Mouse (Mus musculus) heart, embryonic 10.5 days (tissue): ENCODE results near the gene Acadvl. TPM values are rescaled to one million over a fixed set of nuclear protein-coding genes. Genes with fewer than 3 reads are reported as not detected.

Experiments
- DNase-seq: peaks from one replicate; pipeline ENCODE4 v3.0.0-alpha.2; 2017; ENCODE audit warnings: low spot score
- H3K27ac ChIP-seq: fragments of 300-500 bp; sonication (generic); 2 replicates; pipeline ENCODE4 v1.5.1; 2016; ENCODE audit warnings: mild to moderate bottlenecking
- H3K27me3 ChIP-seq: fragments of 300-500 bp; sonication (generic); 2 replicates; pipeline ENCODE4 v1.6.1; 2016; ENCODE audit warnings: mild to moderate bottlenecking; ENCODE audit not compliant: poor library complexity, insufficient read depth, severe bottlenecking
- H3K36me3 ChIP-seq: fragments of 300-500 bp; sonication (generic); 2 replicates; pipeline ENCODE4 v1.6.1; 2016; ENCODE audit warnings: mild to moderate bottlenecking, moderate library complexity
- H3K4me1 ChIP-seq: fragments of 300-500 bp; sonication (generic); 2 replicates; pipeline ENCODE4 v1.6.1; 2016; ENCODE audit warnings: mild to moderate bottlenecking
- H3K4me3 ChIP-seq: fragments of 300-500 bp; sonication (generic); 2 replicates; pipeline ENCODE4 v1.5.1; 2016; ENCODE audit warnings: mild to moderate bottlenecking, moderate library complexity
- H3K9me3 ChIP-seq: fragments of 300-500 bp; sonication (generic); 2 replicates; pipeline ENCODE4 v1.6.1; 2016; ENCODE audit warnings: mild to moderate bottlenecking, moderate library complexity
- WGBS: fragments of 180-500 bp; shearing (Covaris S2); methylation state at CpG from one replicate; pipeline ENCODE4 v1.1.7; 2016; 5-methylcytosine and 5-hydroxymethylcytosine counted together
- microRNA counts: library from miRNA; unstranded; fragments of <30 nt; microRNA quantifications from one replicate; lab custom pipeline; 2017
- microRNA-seq: library from miRNA; unstranded; fragments of <30 nt; microRNA quantifications from one replicate; pipeline ENCODE4, GENCODE M21; 2017
- polyA plus RNA-seq: library from polyadenylated mRNA; unstranded; fragments of >200 nt; fragmentation: Nextera tagmentation; extraction: Ambion mirVana; gene quantifications from 2 replicates; pipeline ENCODE4 v1.2.1, GENCODE M21; 2016

The Acadvl gene
- polyA plus RNA-seq, 1 experiment from 2014 or later, result 79.1 TPM

DNA sequence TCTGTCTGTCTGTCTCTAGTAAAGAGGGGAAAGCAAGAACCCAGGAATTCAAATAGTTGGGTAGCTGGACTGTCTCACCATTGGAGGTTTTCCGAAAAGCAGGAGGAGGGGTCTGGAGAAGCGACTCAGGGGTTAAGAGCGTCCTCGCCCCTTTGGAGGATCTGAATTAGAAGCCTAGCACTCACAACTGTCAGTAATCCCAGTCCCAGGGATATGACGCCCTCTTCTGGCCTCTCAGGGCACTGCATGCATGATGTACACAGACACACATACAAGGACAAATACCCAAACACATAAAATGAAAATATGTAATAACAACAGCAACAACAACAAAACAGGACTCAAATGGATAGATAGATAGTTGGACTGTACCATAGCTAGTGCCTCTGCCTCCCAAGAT lies 54.6 kb downstream of the Acadvl start:
- DNase-seq, result no peak
- peaks cover 43% of the 10 kb centered on the region for H3K27me3 ChIP-seq
- WGBS, result 27% methylated on average over 5 of the region's 5 CpGs

More for the DNA sequence above, 54.6 kb downstream of the Acadvl start:
- peaks cover 9% of the 10 kb centered on the region for H3K4me1 ChIP-seq
- no peaks in the 10 kb centered on the region for H3K9me3 ChIP-seq
- no peak overlapping the region for H3K27ac ChIP-seq
- H3K4me3 ChIP-seq, result no peak overlapping the region
- H3K36me3 ChIP-seq, result no peaks in the 10 kb centered on the region

MicroRNAs encoded within 50 kb of the gene (microRNA counts, 519-probe panel; counts per million panel counts)
- microRNA mmu-miR-324-3p (lab: Ali Mortazavi, UCI), result not detected
- 3,195 counts per million, percentile 14 among the panel's probes with 10 or more counts for microRNA mmu-miR-324-5p (lab: Ali Mortazavi, UCI)

Small RNA genes within 50 kb of the gene (microRNA-seq; reads per million reads assigned to microRNA genes)
- gene Gm44349 (not detected), gene Mir324 (2,292 reads per million, percentile 86 among the genes with 10 or more reads in this experiment)

Other genes starting within 250 kb of the Acadvl start
- gene Zbtb4, start 249.5 kb downstream of the Acadvl start, polyA plus RNA-seq, result 1.7 and 2.4 TPM in 2 replicates
- 3.9 and 4.9 TPM in 2 replicates for gene Chrnb1, start 219.5 kb downstream of the Acadvl start, polyA plus RNA-seq
- gene Fgf11, start 213.6 kb downstream of the Acadvl start, polyA plus RNA-seq, result 0.97 and 1.1 TPM in 2 replicates
- 1.5 and 1.8 TPM in 2 replicates for gene Tmem102, start 209.8 kb downstream of the Acadvl start, polyA plus RNA-seq
- not detected in 2 replicates for gene Gm39566, start 200.1 kb downstream of the Acadvl start, polyA plus RNA-seq
- 0.08 TPM in 1 of 2 replicates, not detected in the other for gene Spem2, start 196.9 kb downstream of the Acadvl start, polyA plus RNA-seq
- gene Spem1, start 193.2 kb downstream of the Acadvl start, polyA plus RNA-seq, result not detected in 2 replicates
- gene Nlgn2, start 177.6 kb downstream of the Acadvl start, polyA plus RNA-seq, result 1.3 and 3.7 TPM in 2 replicates
- gene Tmem256, start 176.9 kb downstream of the Acadvl start, polyA plus RNA-seq, result 294 and 327 TPM in 2 replicates
- 72.7 and 74.5 TPM in 2 replicates for gene Plscr3, start 169.0 kb downstream of the Acadvl start, polyA plus RNA-seq
- gene Tnk1, start 156.7 kb downstream of the Acadvl start, polyA plus RNA-seq, result 0.28 and 1.2 TPM in 2 replicates
- gene Tmem95, start 137.4 kb downstream of the Acadvl start, polyA plus RNA-seq, result not detected in 2 replicates
- gene Kctd11, start 134.0 kb downstream of the Acadvl start, polyA plus RNA-seq, result 5.0 and 6.2 TPM in 2 replicates
- gene Acap1, start 119.9 kb downstream of the Acadvl start, polyA plus RNA-seq, result 10.6 and 16.2 TPM in 2 replicates
- gene 2810408A11Rik, start 114.4 kb downstream of the Acadvl start, polyA plus RNA-seq, result 5.5 and 8.7 TPM in 2 replicates
- 8.3 and 12.7 TPM in 2 replicates for gene Neurl4, start 114.3 kb downstream of the Acadvl start, polyA plus RNA-seq
- gene Gps2, start 101.5 kb downstream of the Acadvl start, polyA plus RNA-seq, result 55.2 and 69.4 TPM in 2 replicates
- 2,011 and 2,470 TPM in 2 replicates for gene Eif5a, start 93.5 kb downstream of the Acadvl start, polyA plus RNA-seq
- 1.8 and 2.1 TPM in 2 replicates for gene Ybx2, start 79.6 kb downstream of the Acadvl start, polyA plus RNA-seq
- 17.8 and 24.1 TPM in 2 replicates for gene Slc2a4, start 67.2 kb downstream of the Acadvl start, polyA plus RNA-seq
- 4.7 and 22.3 TPM in 2 replicates for gene Cldn7, start 50.6 kb downstream of the Acadvl start, polyA plus RNA-seq
- 20.5 and 23.8 TPM in 2 replicates for gene Ctdnep1, start 34.3 kb downstream of the Acadvl start, polyA plus RNA-seq
- 135 and 147 TPM in 2 replicates for gene Elp5, start 32.9 kb downstream of the Acadvl start, polyA plus RNA-seq
- 365 and 379 TPM in 2 replicates for gene Gabarap, start 24.3 kb downstream of the Acadvl start, polyA plus RNA-seq
- 51.8 and 73.3 TPM in 2 replicates for gene Phf23, start 19.6 kb downstream of the Acadvl start, polyA plus RNA-seq
- gene Dvl2, start 14.8 kb downstream of the Acadvl start, polyA plus RNA-seq, result 29.5 and 40.3 TPM in 2 replicates
- 5.7 and 9.3 TPM in 2 replicates for gene Dlg4, start 1.5 kb upstream of the Acadvl start, polyA plus RNA-seq
- 0.23 and 0.93 TPM in 2 replicates for gene Asgr1, start 38.7 kb upstream of the Acadvl start, polyA plus RNA-seq
- gene Asgr2, start 77.2 kb upstream of the Acadvl start, polyA plus RNA-seq, result 0.17 and 1.1 TPM in 2 replicates
- gene Mgl2, start 114.9 kb upstream of the Acadvl start, polyA plus RNA-seq, result 0.28 and 0.59 TPM in 2 replicates
- gene Clec10a, start 140.8 kb upstream of the Acadvl start, polyA plus RNA-seq, result 0.31 TPM in 1 of 2 replicates, not detected in the other
- gene Slc16a11, start 197.3 kb upstream of the Acadvl start, polyA plus RNA-seq, result 0.51 and 2.4 TPM in 2 replicates
- gene Slc16a13, start 205.7 kb upstream of the Acadvl start, polyA plus RNA-seq, result 10.0 and 10.4 TPM in 2 replicates
- gene Bcl6b, start 214.4 kb upstream of the Acadvl start, polyA plus RNA-seq, result 10.7 and 15.0 TPM in 2 replicates
- 142 and 153 TPM in 2 replicates for gene 0610010K14Rik, start 222.5 kb upstream of the Acadvl start, polyA plus RNA-seq
- gene Gm21988, start 224.4 kb upstream of the Acadvl start, polyA plus RNA-seq, result 6.5 and 8.7 TPM in 2 replicates
- 126 and 165 TPM in 2 replicates for gene Rnasek, start 224.4 kb upstream of the Acadvl start, polyA plus RNA-seq
- gene Alox12, start 239.9 kb upstream of the Acadvl start, polyA plus RNA-seq, result 3.9 and 5.0 TPM in 2 replicates